Mouse (Mus musculus) lung, embryonic 16.5 days (tissue): ENCODE measurements at regions not wholly inside any gene's neighbourhood (a gene's known extent, or its start where the extent isn't known, plus 50 kb on each side); places are given as distances from the start of the nearest gene placed in this dataset.
A peak's percentile ranks its signal among the peaks of the same experiment; 100 is the strongest.

Source experiments
- ATAC-seq: fragments of 200-750 bp; cut with Nextera tagmentation; 2 replicates; pipeline ENCODE4 v1.8.0; 2017; ENCODE audit warnings: low read depth, mild to moderate bottlenecking, moderate library complexity
- H3K27ac ChIP-seq: fragments of 300-500 bp; sonication (generic); 2 replicates; pipeline ENCODE4 v1.5.1; 2014; ENCODE audit warnings: mild to moderate bottlenecking, control low read depth, low read length
- H3K27me3 ChIP-seq: fragments of 300-500 bp; sonication (generic); 2 replicates; pipeline ENCODE4 v1.6.1; 2014; ENCODE audit warnings: low read depth, low read length, mixed read lengths; ENCODE audit not compliant: control insufficient read depth, insufficient read depth
- H3K36me3 ChIP-seq: fragments of 300-500 bp; sonication (generic); 2 replicates; pipeline ENCODE4 v1.6.1; 2014; ENCODE audit warnings: low read length; ENCODE audit not compliant: control insufficient read depth, insufficient read depth
- H3K4me1 ChIP-seq: fragments of 300-500 bp; sonication (generic); replicated peaks from 2 replicates; pipeline ENCODE4 v1.6.1; 2014; ENCODE audit warnings: low read length, mixed read lengths; ENCODE audit not compliant: control insufficient read depth, insufficient read depth
- H3K4me2 ChIP-seq: fragments of 300-500 bp; sonication (generic); 2 replicates; pipeline ENCODE4 v1.6.1; 2014; ENCODE audit warnings: low read depth, low read length, control low read depth
- H3K4me3 ChIP-seq: fragments of 300-500 bp; sonication (generic); 2 replicates; pipeline ENCODE4 v1.5.1; 2014; ENCODE audit warnings: mild to moderate bottlenecking, low read length, control low read depth
- H3K9ac ChIP-seq: fragments of 300-500 bp; sonication (generic); 2 replicates; pipeline ENCODE4 v1.6.1; 2014; ENCODE audit warnings: low read length, control low read depth
- H3K9me3 ChIP-seq: fragments of 300-500 bp; sonication (generic); 2 replicates; pipeline ENCODE4 v1.6.1; 2016; ENCODE audit warnings: low read length; ENCODE audit not compliant: control insufficient read depth
- WGBS: fragments of 180-500 bp; shearing (Covaris S2); extraction: QIAGEN DNeasy Blood & Tissue Kit; methylation state at CpG from one replicate; pipeline ENCODE4 v1.1.7; 2014; 5-methylcytosine and 5-hydroxymethylcytosine counted together

DNA sequence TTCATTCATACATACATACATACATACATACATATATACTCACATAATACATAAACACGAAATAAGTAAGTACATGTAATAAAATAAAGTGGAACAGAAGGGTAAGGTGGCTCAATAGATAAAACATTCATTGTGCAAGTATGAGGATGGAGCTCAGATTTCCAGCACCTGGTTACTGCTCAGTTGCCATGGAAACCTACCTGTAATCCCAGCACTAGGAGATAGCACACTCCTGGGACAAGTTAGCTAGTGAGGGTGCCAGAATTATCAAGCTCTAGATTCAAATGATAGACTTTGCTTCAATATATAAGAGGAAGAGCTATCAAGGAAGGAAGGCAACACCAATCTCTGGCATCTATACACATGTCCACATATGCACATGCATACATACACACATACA, 184.8 kb upstream of the Tcf21 start:
- Histone ChIP-seq H3K9ac (no peak overlapping the region), H3K36me3 (no peaks in the 10 kb centered on the region), H3K4me3 (no peak overlapping the region), H3K4me2 (no peak overlapping the region), H3K27me3 (no peaks in the 10 kb centered on the region), H3K27ac (no peak overlapping the region), H3K4me1 (no peaks in the 10 kb centered on the region), H3K9me3 (no peaks in the 10 kb centered on the region)
- no peak for ATAC-seq
- 69% methylated on average over 1 of the region's 1 CpGs for WGBS

DNA sequence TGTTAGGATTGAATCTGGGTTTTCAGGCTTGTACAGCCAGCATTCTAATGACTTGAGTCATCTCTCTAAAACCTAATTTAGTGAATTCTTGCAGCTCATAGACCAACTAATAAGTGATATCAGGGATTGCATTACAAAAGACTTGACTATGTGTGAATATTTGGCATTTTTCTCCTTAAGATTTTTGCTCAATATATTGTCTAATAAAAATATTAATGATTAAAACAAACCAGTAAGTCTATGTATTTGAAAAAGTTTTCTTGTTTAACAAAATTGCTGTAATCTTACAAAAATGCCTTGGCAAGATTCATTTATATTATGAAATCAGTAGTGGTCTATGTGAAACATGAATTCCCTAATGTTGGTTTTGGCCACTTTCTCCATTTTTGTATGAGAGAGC, 183.7 kb upstream of the Tcf21 start:
- H3K27me3 ChIP-seq: no peaks in the 10 kb centered on the region
- no peaks in the 10 kb centered on the region for H3K36me3 ChIP-seq
- H3K9me3 ChIP-seq: no peaks in the 10 kb centered on the region
- no peak overlapping the region for H3K4me2 ChIP-seq
- peak; percentile 41; the same call in 1 of the 2 replicates for ATAC-seq
- no peak overlapping the region for H3K4me3 ChIP-seq
- H3K4me1 ChIP-seq: no peaks in the 10 kb centered on the region
- no peak overlapping the region for H3K9ac ChIP-seq
- no peak overlapping the region; the same call in 1 of the 2 replicates for H3K27ac ChIP-seq

DNA sequence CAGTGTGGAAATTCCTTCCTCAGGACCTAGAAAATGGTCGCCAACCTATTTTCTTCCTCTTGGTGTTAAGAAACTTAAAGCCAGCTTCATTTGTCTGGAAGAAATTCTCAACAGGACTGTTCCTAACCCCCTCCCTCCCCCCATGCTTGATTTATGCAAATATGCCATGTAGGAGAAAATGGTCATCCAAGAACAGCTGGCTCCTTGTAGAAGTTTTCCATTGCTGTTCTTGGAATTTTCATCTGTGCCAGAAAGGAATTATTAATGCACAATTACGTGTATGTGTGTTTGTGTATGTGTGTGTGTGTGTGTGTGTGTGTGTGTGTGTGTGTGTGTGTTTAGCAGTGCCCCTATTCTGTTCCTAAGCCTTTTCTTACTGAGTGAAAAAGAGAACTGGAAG, 178.6 kb upstream of the Tcf21 start:
- WGBS: 58% methylated on average over 2 of the region's 2 CpGs
- Histone ChIP-seq H3K27ac (no peak overlapping the region), H3K9me3 (peaks cover 2% of the 10 kb centered on the region; the same call in 1 of the 2 replicates), H3K4me2 (no peak overlapping the region), H3K27me3 (no peaks in the 10 kb centered on the region), H3K4me1 (no peaks in the 10 kb centered on the region), H3K4me3 (no peak overlapping the region), H3K36me3 (no peaks in the 10 kb centered on the region), H3K9ac (no peak overlapping the region)
- ATAC-seq: no peak

DNA sequence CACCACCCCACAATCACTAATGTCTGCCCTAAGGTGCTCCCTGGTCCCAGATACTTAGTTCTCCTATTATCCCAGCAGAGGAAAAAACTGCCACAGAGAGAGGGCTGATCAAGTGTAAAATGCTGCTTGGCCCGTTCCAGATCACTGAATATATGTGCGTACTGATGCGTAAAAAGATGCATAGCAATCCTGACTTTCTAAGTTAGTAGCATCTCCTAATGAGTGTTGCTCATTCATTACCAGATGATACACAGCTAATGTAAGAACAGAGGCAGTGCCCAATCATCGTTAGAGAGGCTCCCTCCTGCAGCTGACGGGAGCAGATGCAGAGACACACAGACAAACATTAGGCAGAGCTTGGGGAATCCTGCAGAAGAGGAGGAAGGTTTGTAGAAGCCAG, 177.6 kb upstream of the Tcf21 start:
- no peak overlapping the region for H3K9ac ChIP-seq
- no peak for ATAC-seq
- H3K27me3 ChIP-seq: no peaks in the 10 kb centered on the region
- WGBS: 92% methylated on average over 5 of the region's 5 CpGs
- H3K27ac ChIP-seq: no peak overlapping the region
- H3K36me3 ChIP-seq: no peaks in the 10 kb centered on the region
- no peak overlapping the region for H3K4me2 ChIP-seq
- H3K4me3 ChIP-seq: no peak overlapping the region
- peaks cover 2% of the 10 kb centered on the region; the same call in 1 of the 2 replicates for H3K9me3 ChIP-seq
- H3K4me1 ChIP-seq: no peaks in the 10 kb centered on the region

GRCm38 (mm10) chr10:22993158-22993557, 173.2 kb upstream of the Tcf21 start:
- no peak overlapping the region for H3K4me2 ChIP-seq
- H3K4me1 ChIP-seq: no peaks in the 10 kb centered on the region
- no peaks in the 10 kb centered on the region for H3K27me3 ChIP-seq
- peaks cover 2% of the 10 kb centered on the region; the same call in 1 of the 2 replicates for H3K9me3 ChIP-seq
- no peak overlapping the region for H3K4me3 ChIP-seq
- no peak for ATAC-seq
- H3K36me3 ChIP-seq: no peaks in the 10 kb centered on the region
- no peak overlapping the region for H3K9ac ChIP-seq
- no peak overlapping the region for H3K27ac ChIP-seq
- 43% methylated on average over 3 of the region's 3 CpGs for WGBS

GRCm38 (mm10) chr10:22981798-22982197, 161.8 kb upstream of the Tcf21 start:
- 33% methylated on average over 6 of the region's 6 CpGs for WGBS
- Histone ChIP-seq H3K9ac (no peak overlapping the region), H3K9me3 (no peaks in the 10 kb centered on the region), H3K36me3 (no peaks in the 10 kb centered on the region), H3K4me3 (no peak overlapping the region), H3K4me2 (no peak overlapping the region), H3K27me3 (no peaks in the 10 kb centered on the region), H3K27ac (no peak overlapping the region), H3K4me1 (no peaks in the 10 kb centered on the region)
- ATAC-seq: peak; percentile 87

DNA sequence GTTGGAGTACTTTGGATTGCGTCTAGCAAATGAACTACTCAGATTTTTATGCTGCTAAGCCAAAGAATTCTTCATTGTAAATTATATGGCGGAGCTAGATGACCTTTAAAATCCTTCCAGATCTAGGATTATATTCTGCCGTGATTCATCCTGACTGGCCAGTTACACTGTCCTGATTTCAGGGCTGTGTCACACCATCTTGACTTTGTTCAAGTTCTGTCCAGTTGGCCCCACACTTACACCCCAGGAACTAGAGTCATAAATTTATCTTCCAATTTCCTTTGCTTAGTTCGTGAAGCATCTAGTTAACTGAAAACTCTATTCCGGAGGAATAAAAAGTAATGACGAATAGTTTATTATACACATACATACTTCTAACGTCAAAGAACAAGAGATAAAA, 158.5 kb upstream of the Tcf21 start:
- Histone ChIP-seq H3K27me3 (no peaks in the 10 kb centered on the region), H3K27ac (no peak overlapping the region), H3K36me3 (no peaks in the 10 kb centered on the region), H3K4me3 (no peak overlapping the region), H3K4me1 (no peaks in the 10 kb centered on the region), H3K9me3 (no peaks in the 10 kb centered on the region), H3K9ac (no peak overlapping the region), H3K4me2 (no peak overlapping the region)
- WGBS: 67% methylated on average over 7 of the region's 7 CpGs
- ATAC-seq: no peak

DNA sequence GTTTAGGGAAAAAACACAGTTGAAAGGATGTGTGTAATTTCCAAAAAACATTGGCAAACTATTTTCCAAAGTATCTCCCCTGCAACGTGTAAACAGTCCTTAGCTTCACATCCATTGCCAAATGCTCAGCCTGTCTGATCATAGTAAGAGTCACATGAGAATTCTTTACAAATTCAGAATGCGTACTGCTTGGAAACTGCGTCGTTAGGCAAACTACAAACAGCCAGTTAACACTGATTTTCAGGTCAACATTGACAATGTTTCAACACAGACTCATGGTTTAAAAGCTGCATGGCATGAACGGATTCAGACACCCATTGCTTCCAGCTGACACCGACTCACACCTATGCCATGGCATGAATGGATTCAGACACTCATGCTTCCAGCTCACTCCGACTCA, 137.0 kb upstream of the Tcf21 start:
- Histone ChIP-seq H3K27me3 (no peaks in the 10 kb centered on the region), H3K36me3 (no peaks in the 10 kb centered on the region), H3K4me1 (peaks cover 8% of the 10 kb centered on the region), H3K4me3 (no peak overlapping the region), H3K9me3 (no peaks in the 10 kb centered on the region), H3K27ac (no peak overlapping the region), H3K4me2 (no peak overlapping the region), H3K9ac (no peak overlapping the region)
- WGBS: 62% methylated on average over 7 of the region's 7 CpGs
- no peak for ATAC-seq

- Histone ChIP-seq H3K9me3 (no peaks in the 10 kb centered on the region), H3K4me2 (no peak overlapping the region), H3K4me3 (no peak overlapping the region), H3K27me3 (no peaks in the 10 kb centered on the region), H3K36me3 (no peaks in the 10 kb centered on the region), H3K9ac (no peak overlapping the region), H3K4me1 (peaks cover 8% of the 10 kb centered on the region), H3K27ac (no peak overlapping the region)
- no peak for ATAC-seq
- WGBS: 33% methylated on average over 6 of the region's 6 CpGs
Measured at GRCm38 (mm10) chr10:22953283-22953682, 133.3 kb upstream of the Tcf21 start.

- no peaks in the 10 kb centered on the region for H3K9me3 ChIP-seq
- H3K36me3 ChIP-seq: no peaks in the 10 kb centered on the region
- no peaks in the 10 kb centered on the region for H3K27me3 ChIP-seq
- no peak overlapping the region for H3K4me3 ChIP-seq
- H3K4me2 ChIP-seq: no peak overlapping the region
- no peak for ATAC-seq
- no peak overlapping the region for H3K9ac ChIP-seq
- 87% methylated on average over 1 of the region's 1 CpGs for WGBS
- H3K4me1 ChIP-seq: no peaks in the 10 kb centered on the region
- no peak overlapping the region for H3K27ac ChIP-seq
Measured at GRCm38 (mm10) chr10:22944247-22944646, 124.3 kb upstream of the Tcf21 start.
